Mouse (Mus musculus) ES-Bruce4 (cell line): ENCODE results near the gene D430041D05Rik. TPM values are rescaled to one million over a fixed set of nuclear protein-coding genes. Genes with fewer than 3 reads are reported as not detected.

Experiments
- H3K27ac ChIP-seq: 2 replicates; pipeline ENCODE4 v1.5.1; 2012; ENCODE audit warnings: low read length, inconsistent platforms; ENCODE audit not compliant: insufficient read depth
- H3K27me3 ChIP-seq: 2 replicates; pipeline ENCODE4 v1.6.1; 2012; ENCODE audit warnings: mild to moderate bottlenecking, low read length, inconsistent platforms; ENCODE audit not compliant: control insufficient read depth, poor library complexity, insufficient read depth, severe bottlenecking
- H3K36me3 ChIP-seq: 2 replicates; pipeline ENCODE4 v1.6.1; 2012; ENCODE audit warnings: inconsistent platforms, mild to moderate bottlenecking, low read length, moderate library complexity; ENCODE audit not compliant: control insufficient read depth, poor library complexity, insufficient read depth, severe bottlenecking
- H3K4me1 ChIP-seq: one replicate; pipeline ENCODE4 v1.8.1; 2011; ENCODE audit warnings: low read length; ENCODE audit not compliant: control insufficient read depth, insufficient read depth
- H3K4me3 ChIP-seq: 2 replicates; pipeline ENCODE4 v1.5.1; 2011; ENCODE audit warnings: low read depth, mild to moderate bottlenecking, low read length
- H3K9ac ChIP-seq: 2 replicates; pipeline ENCODE4 v1.6.1; 2012; ENCODE audit warnings: low read depth, mild to moderate bottlenecking, inconsistent platforms; ENCODE audit not compliant: poor library complexity, severe bottlenecking
- H3K9me3 ChIP-seq: replicated peaks from 2 replicates; pipeline ENCODE4 v1.6.1; 2012; ENCODE audit warnings: mild to moderate bottlenecking, low read length, inconsistent platforms; ENCODE audit not compliant: control insufficient read depth, poor library complexity, insufficient read depth, severe bottlenecking
- CTCF ChIP-seq: IDR thresholded peaks from one replicate; pipeline ENCODE4 v1.8.1; 2011; ENCODE audit warnings: low read depth, low read length
- EP300 ChIP-seq: IDR thresholded peaks from 2 replicates; pipeline ENCODE4 v1.6.1; 2011; ENCODE audit warnings: low read depth, low read length; ENCODE audit not compliant: insufficient read depth
- POLR2A ChIP-seq: IDR thresholded peaks from one replicate; pipeline ENCODE4 v1.8.1; 2011; ENCODE audit warnings: low read length; ENCODE audit not compliant: insufficient read depth
- polyA plus RNA-seq: library from polyadenylated mRNA; stranded (reverse); fragments of >200 nt; gene quantifications from 2 replicates; pipeline ENCODE4 v1.2.4, GENCODE M21; 2011; ENCODE audit warnings: low read depth; ENCODE audit not compliant: missing spikeins, insufficient read depth, insufficient read length

The D430041D05Rik gene
- polyA plus RNA-seq, 1 experiment, result 0.10 TPM

GRCm38 (mm10) chr2:104249856-104250255 lies 161.0 kb downstream of the D430041D05Rik start:
- no peak overlapping the region for H3K4me3 ChIP-seq
- no peaks in the 10 kb centered on the region for H3K36me3 ChIP-seq
- no peaks in the 10 kb centered on the region for H3K9me3 ChIP-seq
- TF ChIP-seq POLR2A (no peak), CTCF (no peak), EP300 (no peak)
- no peak overlapping the region for H3K9ac ChIP-seq
- H3K27me3 ChIP-seq, result no peaks in the 10 kb centered on the region
- no peak overlapping the region for H3K27ac ChIP-seq
- no peaks in the 10 kb centered on the region for H3K4me1 ChIP-seq

DNA sequence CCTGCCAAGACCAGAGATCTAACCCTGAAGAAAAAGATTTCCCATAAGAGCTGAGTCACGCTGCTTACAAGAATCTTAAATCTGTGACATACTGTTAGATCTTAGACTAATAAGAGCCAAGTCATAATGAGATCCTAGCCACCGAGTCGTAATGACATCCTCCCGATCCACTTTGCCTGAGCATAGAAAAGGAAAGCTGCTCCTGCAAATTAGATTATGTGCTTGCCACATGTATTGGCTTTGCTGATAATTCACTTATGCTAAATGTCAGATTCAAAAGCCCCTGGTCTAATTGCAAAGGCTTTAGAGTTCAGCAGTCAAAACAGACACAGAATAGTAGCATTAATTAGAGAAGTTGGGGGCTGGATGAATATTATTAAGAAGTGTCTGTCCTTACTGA lies 164.0 kb downstream of the D430041D05Rik start:
- no peaks in the 10 kb centered on the region for H3K36me3 ChIP-seq

DNA sequence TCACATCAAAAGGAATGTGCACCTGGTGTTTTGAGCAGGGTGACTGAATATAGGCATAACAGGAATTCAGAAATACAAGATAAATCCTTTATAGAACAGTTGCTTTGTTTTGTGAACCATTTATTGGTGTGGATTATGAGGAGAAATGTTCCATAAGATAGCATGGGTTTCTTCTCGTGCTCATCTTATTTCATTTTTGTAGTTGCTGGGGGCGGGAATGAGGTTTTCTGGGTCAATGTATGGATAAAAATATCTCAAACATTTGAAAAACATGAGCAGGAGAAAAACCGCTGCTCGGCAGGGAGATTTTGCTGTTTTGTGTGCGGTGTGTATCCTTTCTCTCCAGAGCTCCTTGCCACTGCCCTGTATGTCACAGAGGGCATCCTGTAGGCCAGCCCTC lies 168.8 kb downstream of the D430041D05Rik start:
- H3K4me1 ChIP-seq, result no peaks in the 10 kb centered on the region
- no peaks in the 10 kb centered on the region for H3K27me3 ChIP-seq
- H3K36me3 ChIP-seq, result no peaks in the 10 kb centered on the region
- no peak overlapping the region for H3K4me3 ChIP-seq
- H3K9me3 ChIP-seq, result no peaks in the 10 kb centered on the region
- H3K27ac ChIP-seq, result no peak overlapping the region
- TF ChIP-seq EP300, result no peak
- no peak for TF ChIP-seq POLR2A
- no peak for TF ChIP-seq CTCF
- H3K9ac ChIP-seq, result no peak overlapping the region

More for the DNA sequence above, 164.0 kb downstream of the D430041D05Rik start:
- no peak overlapping the region for H3K27ac ChIP-seq
- no peak overlapping the region for H3K9ac ChIP-seq
- no peak overlapping the region for H3K4me3 ChIP-seq
- H3K9me3 ChIP-seq, result no peaks in the 10 kb centered on the region
- TF ChIP-seq EP300 (no peak), POLR2A (no peak), CTCF (no peak)
- H3K27me3 ChIP-seq, result no peaks in the 10 kb centered on the region
- no peaks in the 10 kb centered on the region for H3K4me1 ChIP-seq

- Histone ChIP-seq H3K9me3 (no peaks in the 10 kb centered on the region), H3K9ac (no peak overlapping the region), H3K36me3 (no peaks in the 10 kb centered on the region), H3K27ac (no peak overlapping the region), H3K27me3 (no peaks in the 10 kb centered on the region), H3K4me3 (no peak overlapping the region), H3K4me1 (no peaks in the 10 kb centered on the region)
- TF ChIP-seq EP300, result no peak
- TF ChIP-seq CTCF, result no peak
- TF ChIP-seq POLR2A, result no peak
These were observed 173.7 kb downstream of the D430041D05Rik start for GRCm38 (mm10) chr2:104237141-104237540.

DNA sequence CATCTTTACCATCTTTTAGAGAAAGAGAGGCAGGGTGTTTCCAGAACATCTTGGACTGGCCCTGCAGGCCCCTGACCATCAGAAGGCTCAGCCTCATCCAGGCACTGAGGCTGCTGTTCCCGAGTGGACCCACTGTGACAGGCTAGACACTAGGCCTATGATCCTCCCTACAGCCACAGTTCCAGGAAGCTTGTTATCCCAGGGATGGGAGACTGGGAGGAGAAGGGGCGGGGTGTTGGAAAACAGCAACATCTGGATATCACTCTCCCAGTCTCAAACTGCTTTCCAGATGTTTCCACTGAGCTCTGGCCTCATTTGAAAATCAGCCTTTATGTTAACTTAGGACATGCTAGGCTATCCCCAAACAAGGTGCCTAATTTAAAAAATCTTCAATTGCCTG lies 180.4 kb downstream of the D430041D05Rik start:
- no peaks in the 10 kb centered on the region for H3K27me3 ChIP-seq
- TF ChIP-seq POLR2A, result no peak
- no peak for TF ChIP-seq CTCF
- TF ChIP-seq EP300, result no peak

GRCm38 (mm10) chr2:104226057-104226456 lies 184.8 kb downstream of the D430041D05Rik start:
- H3K4me3 ChIP-seq, result no peak overlapping the region

More for the DNA sequence above, 180.4 kb downstream of the D430041D05Rik start:
- no peaks in the 10 kb centered on the region for H3K9me3 ChIP-seq
- no peak overlapping the region for H3K9ac ChIP-seq
- H3K36me3 ChIP-seq, result no peaks in the 10 kb centered on the region
- H3K4me1 ChIP-seq, result no peaks in the 10 kb centered on the region
- no peak overlapping the region for H3K27ac ChIP-seq
- no peak overlapping the region for H3K4me3 ChIP-seq

More at GRCm38 (mm10) chr2:104226057-104226456, 184.8 kb downstream of the D430041D05Rik start:
- Histone ChIP-seq H3K27me3 (no peaks in the 10 kb centered on the region), H3K9me3 (no peaks in the 10 kb centered on the region), H3K9ac (no peak overlapping the region), H3K36me3 (no peaks in the 10 kb centered on the region), H3K4me1 (no peaks in the 10 kb centered on the region), H3K27ac (no peak overlapping the region)
- TF ChIP-seq POLR2A (no peak), EP300 (no peak), CTCF (no peak)
